Mouse (Mus musculus) frontal cortex, postnatal 36 days (tissue): ENCODE data around the gene Bcas2.

ENCODE experiments used
- DNase-seq, 2 experiments: peaks; one replicate each; pipeline ENCODE4 v3.0.0; 2022; ENCODE audit warnings: low spot score in 2 of 2

Bcas2 gene

GRCm38 (mm10) chr3:103171505-103172267 is at the start of gene Bcas2:
Bcas2 (plus strand) TSS chr3:103171655.
- peak; percentile 98 to 99 for DNase-seq

DNA sequence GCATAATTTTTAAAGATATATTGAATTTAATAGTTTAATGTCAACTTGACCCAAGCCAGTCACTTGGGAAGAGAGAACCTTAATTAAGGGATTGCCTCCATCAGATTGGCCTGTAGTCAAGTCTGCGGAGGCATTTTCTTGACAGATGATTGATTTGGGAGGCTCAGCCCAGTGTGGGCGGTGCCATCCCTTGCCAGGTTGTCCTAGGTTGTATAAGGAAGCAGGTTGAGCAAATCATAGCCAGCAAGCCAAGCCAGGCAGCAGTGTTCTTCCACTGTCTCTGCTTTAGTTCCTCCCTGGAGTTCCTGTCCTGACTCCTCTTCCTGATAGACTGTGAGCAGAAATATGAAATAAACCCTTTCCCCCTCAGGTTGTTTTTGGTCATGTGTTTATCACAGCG is 47.8 kb upstream of the Bcas2 start:
- no peak for DNase-seq

DNA sequence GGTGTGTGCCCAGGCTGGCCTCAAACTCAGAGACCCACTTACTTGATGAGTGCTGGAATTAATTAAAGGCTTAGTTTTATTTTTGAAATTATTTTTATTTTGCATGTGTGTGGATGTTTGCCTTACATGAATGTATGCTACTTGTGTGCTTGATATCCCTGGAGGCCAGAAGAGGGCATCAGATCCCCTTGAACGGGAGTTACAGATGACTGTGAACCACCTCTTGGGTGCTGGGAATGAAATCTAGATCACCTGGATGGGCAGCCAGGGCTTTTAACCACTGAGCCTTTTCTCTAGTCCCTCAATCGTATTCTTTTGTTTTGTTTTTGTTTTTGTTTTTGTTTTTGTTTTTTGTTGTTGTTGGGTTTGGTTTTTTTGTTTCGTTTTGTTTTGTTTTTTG is 45.3 kb upstream of the Bcas2 start:
- no peak for DNase-seq

DNA sequence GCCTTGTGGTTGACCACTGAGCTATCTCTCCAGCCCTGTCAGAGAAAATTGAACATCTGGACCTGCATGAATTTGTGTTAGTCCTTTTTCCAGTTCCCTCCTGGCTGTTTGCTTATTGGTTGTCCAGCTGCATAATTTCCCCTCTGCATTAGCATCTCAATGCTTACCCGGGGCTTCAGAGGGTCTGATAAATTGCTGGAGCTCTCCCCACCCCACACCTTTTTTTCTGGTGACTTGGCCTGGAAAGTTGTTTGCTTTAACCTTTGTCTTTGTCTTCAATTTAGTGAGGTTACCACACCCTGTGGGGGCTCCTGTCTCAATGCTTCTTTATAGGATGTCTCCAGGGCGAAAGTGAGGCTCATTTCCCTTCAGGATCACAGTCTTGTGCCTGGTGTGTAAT is 44.3 kb upstream of the Bcas2 start:
- no peak for DNase-seq

- DNase-seq: no peak
Measured at GRCm38 (mm10) chr3:103127721-103128120, 43.7 kb upstream of the Bcas2 start.

- no peak for DNase-seq
Measured at GRCm38 (mm10) chr3:103128251-103128650, 43.2 kb upstream of the Bcas2 start.

DNA sequence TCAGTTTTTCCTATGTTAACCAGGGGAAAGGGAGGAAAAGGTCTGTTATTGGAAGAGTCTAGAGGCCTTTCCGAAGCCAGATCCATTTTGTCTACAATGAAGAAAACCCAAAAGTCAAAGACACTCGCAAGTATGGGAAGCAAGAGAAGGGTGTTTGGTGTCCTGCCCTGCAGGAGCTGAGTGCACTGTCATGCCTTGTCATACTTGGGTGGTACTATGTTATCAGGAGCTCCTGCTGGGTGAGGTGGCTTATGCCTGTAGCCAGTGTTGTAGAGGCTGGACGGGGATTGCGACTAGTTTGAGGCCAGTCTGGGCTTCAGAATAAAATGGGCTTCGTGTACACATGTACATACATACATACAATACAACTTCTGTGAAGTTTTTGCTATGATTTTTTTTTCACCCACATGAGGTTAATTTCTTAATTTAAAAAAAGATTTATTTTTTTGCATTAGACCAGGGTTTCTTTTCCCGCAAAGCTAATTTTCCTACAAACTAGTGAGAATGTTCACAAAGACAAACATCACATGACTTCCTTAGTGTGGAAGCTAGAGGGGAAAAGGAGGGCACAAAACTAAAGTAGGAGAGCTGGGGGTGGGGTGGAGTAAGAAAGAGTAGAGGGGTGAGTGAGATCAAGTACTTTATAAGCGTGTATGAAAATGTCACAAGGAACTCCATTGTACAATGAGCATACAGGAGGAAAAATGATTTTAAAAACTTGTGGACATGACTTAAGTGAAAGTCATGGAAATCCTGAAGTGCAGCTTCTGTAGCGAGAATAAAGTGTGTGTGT is 41.9 kb upstream of the Bcas2 start:
- no peak for DNase-seq

GRCm38 (mm10) chr3:103130236-103130751 is 41.2 kb upstream of the Bcas2 start:
- peak in 1 of 2 experiments; percentile 3 for DNase-seq

- DNase-seq: no peak
Measured at GRCm38 (mm10) chr3:103133098-103133497, 38.4 kb upstream of the Bcas2 start.

GRCm38 (mm10) chr3:103136414-103137077 is 34.9 kb upstream of the Bcas2 start:
- DNase-seq: no peak

DNA sequence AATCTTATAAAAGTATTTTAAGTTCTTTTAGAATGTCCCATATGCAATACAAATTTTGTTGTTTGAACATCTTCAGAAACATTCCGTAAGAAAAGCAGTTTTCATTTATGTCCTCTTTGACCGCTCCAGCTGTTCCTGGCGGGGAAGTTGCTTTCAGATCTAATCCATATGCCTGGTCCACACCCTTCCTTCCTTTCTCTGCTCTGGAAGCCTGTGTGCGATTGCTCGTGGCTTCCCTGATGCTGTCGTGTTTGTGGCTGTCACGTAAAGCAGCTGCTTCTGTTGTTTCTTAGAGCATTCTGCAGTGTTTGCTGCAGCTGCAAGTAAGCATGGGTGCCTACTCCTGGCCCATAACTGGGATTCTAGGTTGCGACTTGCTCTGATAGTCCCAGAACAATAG is 32.4 kb upstream of the Bcas2 start:
- DNase-seq: no peak

DNA sequence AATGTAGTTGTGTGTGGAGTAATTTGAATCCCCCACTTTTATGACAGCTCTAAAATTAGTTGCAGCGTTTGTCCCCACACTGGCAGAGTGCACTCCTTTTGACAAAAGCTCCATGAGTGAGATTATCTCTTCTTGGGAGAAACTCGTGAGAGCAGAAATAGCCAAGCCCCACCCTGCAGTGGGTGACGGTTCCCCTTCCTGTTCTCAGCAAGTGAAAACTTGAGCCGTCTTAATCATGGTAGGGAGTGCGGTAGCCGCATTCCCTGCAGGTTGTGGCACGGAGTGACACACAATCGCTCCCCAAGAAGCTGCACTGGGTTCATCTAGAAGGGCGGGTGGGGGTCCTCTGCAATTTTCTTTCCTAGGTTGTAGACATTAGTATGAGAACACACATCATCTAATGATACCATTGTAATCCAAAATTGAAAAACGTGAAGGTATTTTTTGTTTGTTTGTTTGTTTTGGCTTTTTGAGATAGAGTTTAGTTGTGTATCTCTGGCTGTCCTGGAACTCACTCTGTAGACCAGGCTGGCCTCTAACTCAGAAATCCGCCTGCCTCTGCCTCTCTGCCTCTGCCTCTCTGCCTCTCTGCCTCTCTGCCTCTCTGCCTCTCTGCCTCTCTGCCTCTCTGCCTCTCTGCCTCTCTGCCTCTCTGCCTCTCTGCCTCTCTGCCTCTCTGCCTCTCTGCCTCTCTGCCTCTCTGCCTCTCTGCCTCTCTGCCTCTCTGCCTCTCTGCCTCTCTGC is 31.2 kb upstream of the Bcas2 start:
- DNase-seq: peak; percentile 3 to 8

GRCm38 (mm10) chr3:103141287-103141686 is 30.2 kb upstream of the Bcas2 start:
- DNase-seq: no peak

GRCm38 (mm10) chr3:103142366-103142765 is 29.1 kb upstream of the Bcas2 start:
- no peak for DNase-seq

DNA sequence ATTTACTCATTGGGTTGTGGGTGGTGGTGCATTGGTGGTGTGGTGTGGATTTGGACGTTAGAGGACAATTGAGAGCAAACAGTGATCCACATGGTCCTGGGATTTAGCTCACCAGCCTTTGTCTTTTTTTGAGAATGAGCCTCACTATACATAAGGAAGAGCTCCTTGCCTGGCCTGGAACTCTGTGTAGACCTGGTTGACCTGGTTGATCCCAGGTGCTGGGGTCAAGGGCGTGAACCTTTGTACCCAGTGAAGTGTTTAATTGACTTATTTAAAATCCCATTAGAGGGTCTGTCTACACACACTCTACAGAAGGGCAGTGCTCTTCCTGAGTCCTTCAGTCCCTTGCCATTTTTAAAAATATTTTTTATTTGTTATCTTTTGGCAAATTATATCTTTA is 26.1 kb upstream of the Bcas2 start:
- DNase-seq: no peak

DNA sequence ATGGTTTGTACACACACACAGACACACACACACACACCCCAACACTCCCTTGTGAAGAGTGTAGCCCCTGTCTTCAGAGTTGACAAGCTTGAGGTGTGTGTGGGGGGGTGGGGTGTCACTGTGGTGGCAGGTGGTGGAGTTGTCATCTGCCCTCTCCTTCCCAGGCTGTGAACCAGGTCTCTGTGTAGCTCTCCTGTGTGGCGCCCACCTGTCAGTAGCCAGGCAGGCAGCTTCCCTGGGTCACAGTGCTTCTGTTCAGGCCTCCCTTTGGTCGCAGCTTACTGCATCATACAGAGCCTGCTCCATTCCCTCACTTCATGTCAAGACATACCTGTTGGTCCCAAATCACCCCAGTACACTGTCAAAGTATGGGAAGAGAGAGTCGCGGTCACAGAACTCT is 25.7 kb upstream of the Bcas2 start:
- DNase-seq: no peak

- no peak for DNase-seq
Measured at GRCm38 (mm10) chr3:103146330-103147166, 24.9 kb upstream of the Bcas2 start.

DNA sequence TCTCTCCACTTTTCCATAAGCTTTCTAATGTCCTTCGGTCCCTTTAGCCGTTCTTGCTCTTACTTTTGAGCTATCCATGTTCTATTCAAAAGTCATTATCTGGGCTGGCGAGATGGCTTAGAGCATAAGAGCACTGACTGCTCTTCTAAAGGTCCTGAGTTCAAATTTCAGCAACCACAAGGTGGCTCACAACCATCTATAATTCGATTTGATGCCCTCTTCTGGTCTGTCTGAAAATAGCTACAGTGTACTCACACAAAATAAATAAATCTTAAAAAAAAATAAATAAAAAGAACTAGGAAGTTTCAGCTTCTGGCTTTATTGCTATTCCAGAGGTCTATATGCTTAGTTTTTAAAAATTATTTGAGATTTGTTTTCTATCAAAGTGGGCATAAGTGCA is 23.7 kb upstream of the Bcas2 start:
- no peak for DNase-seq

DNA sequence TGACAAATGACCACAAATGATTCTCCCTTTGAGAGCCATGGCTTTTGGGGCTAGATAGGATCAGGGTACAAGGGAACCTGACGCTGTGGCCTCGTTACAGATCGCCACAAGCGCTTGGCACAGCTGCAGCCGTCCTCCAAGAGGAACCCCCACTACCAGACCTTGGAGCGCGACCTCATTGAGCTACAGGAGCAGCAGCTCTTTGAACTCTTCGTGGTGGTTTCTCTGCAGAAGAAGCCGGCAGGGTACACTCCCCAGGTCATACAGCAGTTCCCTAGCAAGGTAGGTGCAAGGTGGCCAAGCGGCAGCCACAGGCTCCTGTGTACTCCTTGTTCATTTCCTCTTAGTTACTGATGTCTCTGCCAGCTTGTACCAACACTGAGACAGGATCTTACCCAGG is 22.5 kb upstream of the Bcas2 start:
- no peak for DNase-seq

- DNase-seq: no peak
Measured at GRCm38 (mm10) chr3:103153761-103154160, 17.7 kb upstream of the Bcas2 start.
